Mouse (Mus musculus) gastrocnemius, postnatal 36 days (tissue): ENCODE measurements around the gene Lzts3. TPM values are rescaled to one million over a fixed set of nuclear protein-coding genes. Genes with fewer than 3 reads are reported as not detected.

Experiments used
- DNase-seq, 2 experiments: peaks; one replicate each; pipeline ENCODE4 v3.0.0; 2022
- intact Hi-C: fragments of 180-260 bp; cut with DNase I; formaldehyde crosslinking; loops from one replicate; pipeline ENCODE4 v1.15.1; 2025
- total RNA-seq, 2 experiments: library from RNA; stranded (reverse); gene quantifications; 2 replicates each; pipeline ENCODE4 v1.2.3; 2021

Gene Lzts3
- total RNA-seq, 2 experiments from 2014 or later, result 1.9 to 2.4 TPM

DNA sequence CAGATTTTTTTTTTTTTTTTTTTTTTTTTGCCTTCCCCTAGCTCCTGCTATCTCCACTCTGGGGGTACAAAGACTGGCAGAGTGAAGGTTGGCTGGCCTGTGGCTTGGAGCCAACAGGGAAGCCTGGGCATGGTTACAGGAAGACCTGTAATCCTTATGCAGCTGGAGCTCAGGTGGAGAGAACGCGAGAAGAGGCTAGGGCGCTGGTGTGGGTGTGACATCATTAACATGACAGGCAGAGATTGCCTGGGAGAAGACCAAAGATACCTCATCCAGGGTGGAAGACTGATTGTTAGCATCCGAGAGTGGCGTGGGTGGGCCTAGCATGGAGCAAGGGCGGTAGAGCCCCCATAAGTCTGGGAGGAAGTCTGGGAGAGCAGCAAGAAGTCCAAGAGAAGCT lies 3.3 kb downstream of the Lzts3 start:
- intact Hi-C loops, result no loop called here
- no peak for DNase-seq

DNA sequence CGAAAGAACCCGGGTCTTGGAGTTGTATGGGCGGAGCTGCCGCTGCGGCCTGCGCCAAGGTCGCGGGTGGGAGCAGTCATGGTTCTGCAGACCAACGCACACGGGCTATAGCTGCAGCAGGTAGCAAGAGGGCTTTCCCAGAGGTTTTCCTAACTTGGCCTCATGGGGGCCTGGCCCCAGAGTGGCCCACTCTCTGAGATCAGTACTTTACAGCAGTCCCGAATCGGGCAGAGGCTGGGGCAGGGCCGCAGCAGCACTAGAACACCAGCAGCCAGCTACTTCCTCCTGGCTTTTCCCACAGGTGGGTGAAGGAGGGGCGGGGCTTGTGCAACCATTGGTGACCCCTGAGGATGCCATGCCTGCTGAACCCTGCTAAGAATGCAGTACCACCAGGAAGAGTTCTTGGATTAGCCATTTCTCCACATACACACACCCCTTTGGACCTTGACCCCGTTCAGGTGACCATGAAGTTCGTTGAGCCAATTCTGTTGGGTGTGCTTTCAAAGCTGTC lies 4.4 kb downstream of the Lzts3 start:
- intact Hi-C loops, result no loop called here

DNA sequence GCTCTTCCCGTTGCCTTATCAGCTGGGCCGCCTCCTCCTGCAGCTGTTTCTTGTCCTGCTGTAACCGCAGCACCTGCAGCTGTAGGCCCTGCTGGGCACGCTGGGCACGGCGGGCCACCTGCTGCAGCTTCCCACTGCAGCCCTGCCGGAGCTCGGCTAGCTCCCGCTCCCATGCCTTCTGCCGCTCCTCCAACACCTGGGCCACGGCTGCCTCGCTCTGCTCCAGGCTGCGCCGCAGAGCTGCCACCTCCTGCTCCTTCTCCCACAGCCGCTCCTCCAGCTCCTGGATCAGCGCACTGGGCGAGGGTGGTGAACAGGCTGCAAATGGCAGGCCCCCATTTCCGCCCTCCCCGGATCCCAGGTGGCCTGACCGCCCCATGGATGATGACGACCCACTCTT lies 6.8 kb downstream of the Lzts3 start:
- DNase-seq, result no peak
- intact Hi-C loops, result no loop called here

More for the DNA sequence above, 4.4 kb downstream of the Lzts3 start:
- no peak for DNase-seq

DNA sequence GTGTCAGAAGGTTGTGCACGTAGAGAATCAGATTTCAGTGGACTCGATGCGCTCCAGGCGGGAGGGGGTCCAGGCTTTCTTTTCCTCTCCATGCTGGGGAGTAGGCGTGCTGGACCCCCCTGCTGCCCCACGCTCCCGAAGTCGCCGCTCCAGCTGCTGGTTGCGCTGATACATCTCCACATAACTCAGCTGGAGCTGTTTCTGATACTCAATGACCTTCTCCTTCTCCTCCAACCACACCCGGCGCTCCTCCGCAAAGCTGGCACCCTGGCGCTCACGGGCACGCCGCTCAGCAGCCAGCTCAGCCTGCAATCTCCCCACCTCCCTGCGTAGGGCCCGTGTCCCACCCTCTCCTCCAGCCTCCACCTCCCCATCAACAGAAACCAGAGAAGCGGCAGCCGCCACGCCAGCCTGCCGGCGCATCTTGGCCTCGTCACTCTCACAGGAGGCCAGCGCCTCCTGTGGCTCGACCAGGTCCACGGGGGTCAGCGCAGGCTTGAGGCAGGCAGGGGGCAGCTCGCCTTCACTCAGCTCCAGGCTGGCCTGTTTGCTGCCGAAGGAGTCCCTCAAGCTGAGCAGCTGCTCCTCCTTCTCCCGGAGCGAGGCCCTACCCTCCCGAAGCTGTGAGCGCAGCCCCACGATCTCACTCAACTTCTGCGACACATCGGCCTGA lies 7.7 kb downstream of the Lzts3 start:
- no peak for DNase-seq
- intact Hi-C loops, result no loop called here

DNA sequence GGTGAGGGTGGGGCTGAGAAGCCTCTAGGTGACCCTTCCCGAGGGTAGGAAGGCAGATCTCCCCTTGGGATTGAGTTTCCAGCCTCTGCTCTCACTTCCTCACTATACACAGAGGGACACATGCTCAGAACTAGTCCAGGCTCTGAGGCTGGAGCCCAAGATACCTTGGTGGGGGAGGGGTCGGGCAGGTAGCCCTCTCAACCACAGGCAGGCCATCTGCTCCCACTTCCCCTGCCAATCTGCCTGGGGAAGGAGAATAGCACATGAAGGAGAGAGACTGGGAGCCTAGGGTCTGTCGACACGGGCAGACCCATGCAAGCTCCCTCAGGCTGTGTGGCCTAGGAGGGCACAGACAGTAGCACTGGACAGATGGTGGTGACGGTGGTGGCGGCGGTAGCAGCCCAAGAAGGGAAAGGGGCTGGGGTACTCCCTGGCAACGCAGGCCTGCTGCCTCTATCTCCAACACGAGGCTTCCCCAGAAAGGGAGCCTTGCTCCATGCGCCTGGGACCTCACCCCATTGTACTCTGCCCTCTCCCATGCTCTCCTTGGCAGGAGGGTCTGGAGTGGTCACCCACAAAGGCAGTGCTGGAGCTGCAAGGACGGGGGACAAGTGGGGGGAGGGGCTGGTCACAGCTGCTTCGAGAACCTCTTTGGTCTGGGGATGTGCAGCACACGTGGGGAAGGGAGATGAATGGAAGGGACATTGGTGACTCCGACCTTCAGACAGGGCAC lies 8.4 kb downstream of the Lzts3 start:
- DNase-seq, result no peak
- intact Hi-C loops, result no loop called here

DNA sequence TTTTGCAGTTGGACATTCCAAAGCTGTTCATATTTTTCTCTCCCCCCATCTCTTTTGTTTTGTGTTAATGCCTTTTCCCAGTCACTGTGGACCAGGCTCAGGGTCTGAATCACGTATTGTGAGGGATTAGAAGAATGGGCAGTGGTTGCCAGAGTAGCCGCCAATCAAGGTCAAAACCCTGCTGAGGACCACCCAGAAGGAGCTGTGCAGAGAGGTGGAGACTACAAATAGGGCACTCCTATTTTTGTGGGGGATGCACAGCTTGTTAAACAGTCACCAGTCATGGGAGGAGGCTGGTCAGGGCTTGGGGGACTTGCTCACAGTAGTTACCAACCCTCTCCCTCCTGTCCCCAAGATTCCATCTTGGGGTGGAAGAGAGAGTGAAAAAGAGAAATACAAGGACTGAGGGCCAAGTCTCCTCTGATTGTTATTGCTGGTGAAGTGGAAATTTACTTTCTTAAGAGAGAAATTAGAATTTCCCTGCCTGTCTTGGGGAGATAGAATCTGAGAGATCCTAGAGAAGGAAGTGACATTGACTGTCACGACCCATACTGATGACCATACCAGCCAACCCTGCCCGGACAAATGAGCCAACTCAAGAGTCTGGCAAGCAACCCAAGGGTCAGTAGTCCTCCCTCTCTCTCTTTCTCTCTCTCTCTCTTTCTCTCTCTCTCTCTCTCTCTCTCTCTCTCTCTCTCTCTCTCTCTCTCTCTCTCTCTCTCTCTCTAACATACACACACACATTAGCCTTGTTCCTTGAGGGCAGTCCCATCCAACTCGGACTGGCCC lies 9.5 kb downstream of the Lzts3 start:
- DNase-seq, result no peak
- intact Hi-C loops, result no loop called here

DNA sequence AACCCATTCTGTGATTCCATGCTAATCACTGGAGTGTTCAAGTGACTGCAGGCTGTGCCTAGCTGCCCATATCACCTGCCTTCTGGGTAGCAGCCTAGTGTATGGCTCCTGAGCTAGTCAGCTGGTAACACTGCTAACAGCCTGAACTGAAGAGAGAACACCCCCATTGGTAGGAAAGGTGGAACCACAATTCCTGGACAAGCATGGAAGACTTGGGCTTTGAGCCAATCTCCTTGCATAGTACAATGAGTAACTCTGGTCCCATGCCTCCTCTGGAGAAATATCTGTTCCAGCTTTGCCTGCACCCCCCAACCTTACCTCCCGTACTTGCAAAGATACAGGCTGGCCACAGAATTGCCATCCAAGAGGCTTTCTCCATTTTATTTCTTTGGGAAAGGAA lies 10.2 kb downstream of the Lzts3 start:
- no peak for DNase-seq
- intact Hi-C loops, result no loop called here

DNA sequence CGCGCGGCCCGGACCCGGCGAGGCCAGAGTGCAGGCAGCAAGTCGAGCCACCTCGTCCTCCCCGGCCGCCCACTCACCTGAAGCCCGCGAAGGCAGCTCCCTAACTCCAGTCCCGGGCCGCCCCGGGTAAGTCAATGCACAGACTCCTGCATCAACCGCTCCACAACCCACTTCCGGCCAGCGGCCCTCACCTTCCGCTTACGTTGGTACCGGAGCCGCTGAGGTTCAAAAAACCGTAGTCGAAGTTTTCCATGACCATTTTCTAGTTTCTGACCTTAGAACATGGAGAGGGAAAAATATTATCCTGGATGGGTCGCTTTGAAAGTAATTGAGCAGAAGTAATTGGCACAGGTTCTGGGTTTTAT lies 12.8 kb downstream of the Lzts3 start, which contains the start of the genes Fastkd5 and Ubox5:
TSS of gene Fastkd5 (minus strand) at position 189 of the 365 bp plus-strand sequence.
TSS of gene Ubox5 (minus strand) at position 200 of the 365 bp plus-strand sequence.
- intact Hi-C loops, result no loop called here
- DNase-seq, result peak; percentile 90 to 91

DNA sequence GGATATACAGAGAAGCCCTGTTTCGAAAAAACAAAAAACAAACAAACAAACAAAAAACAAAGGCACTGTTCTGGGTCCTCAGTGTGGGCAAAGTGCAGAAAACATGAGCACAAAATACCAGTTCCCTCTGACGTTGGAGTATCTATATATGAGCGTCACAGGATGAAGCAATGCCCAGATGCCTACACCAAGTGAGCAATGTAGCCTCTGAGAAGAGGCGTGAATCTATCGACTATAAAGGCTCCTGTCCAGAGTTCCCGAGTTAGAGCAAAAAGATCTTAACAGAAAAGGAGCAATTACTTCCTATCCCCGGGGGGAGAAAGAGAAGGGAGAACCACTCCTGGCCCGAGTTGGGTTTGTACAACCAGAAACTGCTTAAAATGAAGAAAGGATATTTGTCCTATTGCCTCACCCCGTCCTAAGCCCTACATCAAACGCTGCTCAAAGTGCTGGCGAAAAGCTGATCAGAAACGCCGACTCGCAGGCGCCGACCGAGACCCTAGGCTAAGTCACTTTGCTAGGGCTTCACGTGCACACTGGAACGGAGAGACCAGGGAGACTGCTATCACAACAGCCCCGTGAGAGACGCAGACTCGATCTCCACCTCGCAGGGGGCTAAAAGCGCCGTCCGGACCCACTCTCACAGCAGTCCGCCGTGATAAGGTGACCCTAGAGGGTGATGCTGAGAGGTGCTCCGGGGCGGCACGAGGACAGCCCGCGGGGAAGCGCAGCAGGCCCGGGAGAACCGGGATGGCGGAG lies 13.3 kb downstream of the Lzts3 start:
- no peak for DNase-seq
- intact Hi-C loops, result no loop called here

DNA sequence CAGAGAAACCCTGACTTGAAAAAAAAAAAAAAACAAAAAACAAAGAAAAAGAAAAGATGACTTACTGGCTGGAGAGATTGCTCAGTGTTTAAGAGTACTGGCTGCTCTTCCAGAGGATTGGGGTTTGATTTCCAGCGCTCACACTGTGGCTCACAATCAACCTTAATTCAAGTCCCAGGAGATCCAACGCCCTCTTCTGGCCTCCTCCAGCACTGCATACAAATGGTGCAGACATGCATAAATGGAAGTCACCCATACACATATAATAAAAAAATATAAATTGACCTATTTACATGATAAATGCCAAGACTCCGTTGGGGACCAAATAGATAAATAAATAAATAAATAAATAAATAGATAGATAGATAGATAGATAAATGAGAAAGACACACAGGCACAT lies 14.2 kb downstream of the Lzts3 start:
- no peak for DNase-seq
- intact Hi-C loops, result no loop called here

DNA sequence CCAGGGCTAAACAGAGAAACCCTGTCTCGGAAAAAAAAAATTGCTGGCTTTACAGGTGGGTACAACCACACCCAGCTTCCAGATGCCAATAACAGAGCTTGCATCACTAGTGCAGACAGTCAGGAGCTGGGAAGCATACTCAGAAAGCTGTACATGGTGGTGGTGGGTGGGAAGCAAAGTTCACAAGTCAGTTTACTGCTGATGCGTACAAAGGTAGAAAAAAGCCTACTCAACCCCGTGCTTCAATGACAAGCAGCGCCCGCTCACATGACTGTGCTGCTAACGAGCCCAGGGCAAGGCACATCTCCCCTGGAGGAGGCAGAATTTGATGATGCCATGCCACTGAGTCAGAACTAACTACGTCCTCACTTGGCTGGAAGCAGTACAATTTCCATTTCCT lies 23.6 kb downstream of the Lzts3 start:
- intact Hi-C loops, result no loop called here
- DNase-seq, result no peak

DNA sequence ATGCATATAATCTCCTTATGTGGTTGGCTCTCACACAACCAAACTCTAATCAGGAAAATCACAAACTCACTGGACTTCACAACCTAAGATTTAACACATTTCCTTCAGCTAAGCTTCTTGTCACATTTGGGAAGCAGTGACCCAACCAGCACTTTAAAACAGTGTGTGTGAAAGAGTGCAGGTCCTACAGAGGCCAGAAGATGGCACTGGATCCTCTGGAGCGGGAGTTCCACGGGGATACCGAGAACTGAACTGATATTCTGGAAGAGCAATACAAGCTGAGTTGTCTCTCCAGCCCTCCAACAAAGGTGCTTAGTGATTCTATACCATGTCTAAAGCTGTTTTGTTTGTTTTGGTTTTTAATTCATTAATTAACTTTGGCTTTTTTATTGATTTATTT lies 29.5 kb downstream of the Lzts3 start:
- no peak for DNase-seq
- intact Hi-C loops, result loop anchor here (5.0 kb wide), 1 partner anchor 154 kb away; no protein-coding TSS in a partner anchor

DNA sequence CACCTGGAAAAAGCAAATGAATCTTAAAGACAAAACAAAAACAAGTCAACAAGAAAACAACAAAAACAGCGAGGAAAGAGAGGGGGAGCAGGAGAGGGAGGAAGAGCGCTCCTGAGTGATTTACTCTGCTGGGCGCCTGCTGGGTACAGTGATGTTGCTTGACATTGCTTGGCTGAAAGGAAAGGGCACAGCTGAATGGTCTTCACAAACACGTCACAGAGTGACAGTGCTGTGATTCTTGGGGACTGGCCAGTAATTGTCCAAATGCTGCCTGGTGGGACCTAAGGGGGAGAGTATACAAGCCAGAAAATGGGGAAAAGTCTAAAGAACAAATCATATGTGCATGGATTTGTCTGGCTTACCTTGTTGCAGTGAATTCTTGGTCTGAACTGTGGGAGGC lies 40.4 kb downstream of the Lzts3 start:
- intact Hi-C loops, result no loop called here
- DNase-seq, result no peak

DNA sequence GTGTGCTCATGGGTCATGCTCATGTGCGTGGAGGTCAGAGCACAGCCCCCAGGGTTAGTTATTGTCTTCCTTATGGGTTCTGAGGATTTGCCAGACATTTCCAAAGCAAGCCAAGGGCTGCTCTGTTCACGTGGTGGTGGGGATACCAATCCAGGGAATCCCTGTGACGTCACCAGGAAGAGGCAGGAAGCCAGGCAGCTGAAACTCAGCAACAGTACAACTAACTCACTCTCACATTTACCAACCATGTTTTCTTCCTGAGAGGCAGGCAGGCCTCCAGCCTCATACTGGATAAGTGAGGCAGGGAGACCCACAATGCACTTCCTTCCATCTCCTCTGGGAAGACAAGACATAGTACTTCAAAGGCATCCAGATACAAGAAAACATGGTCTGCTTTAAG lies 44.2 kb downstream of the Lzts3 start:
- DNase-seq, result no peak
- intact Hi-C loops, result loop anchor here (5.0 kb wide), 1 partner anchor 36 kb away; the partner anchor contains the start of gene Mrps26

DNA sequence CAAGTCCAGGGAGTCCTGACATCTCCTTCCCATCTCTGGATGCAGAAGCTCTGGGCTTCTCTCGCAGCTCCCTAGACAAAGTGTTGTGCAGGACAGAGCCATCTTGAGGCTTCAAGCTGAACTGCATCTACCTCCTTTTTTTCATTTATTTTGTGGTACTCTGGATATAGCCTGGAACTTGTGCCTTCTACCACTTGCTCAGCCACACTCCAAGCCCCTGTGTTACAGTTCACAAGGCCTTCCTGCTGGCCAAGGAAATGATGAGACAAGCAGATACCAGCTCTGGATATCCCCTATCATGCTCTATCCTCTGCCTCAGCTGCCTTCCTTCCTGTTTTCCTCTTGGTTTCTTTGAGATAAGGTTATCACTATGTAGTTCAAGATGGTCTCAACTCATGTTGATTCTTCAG lies 45.0 kb downstream of the Lzts3 start:
- no peak for DNase-seq
- intact Hi-C loops, result loop anchor here (5.0 kb wide), 1 partner anchor 35 kb away; the partner anchor contains the start of gene Mrps26

DNA sequence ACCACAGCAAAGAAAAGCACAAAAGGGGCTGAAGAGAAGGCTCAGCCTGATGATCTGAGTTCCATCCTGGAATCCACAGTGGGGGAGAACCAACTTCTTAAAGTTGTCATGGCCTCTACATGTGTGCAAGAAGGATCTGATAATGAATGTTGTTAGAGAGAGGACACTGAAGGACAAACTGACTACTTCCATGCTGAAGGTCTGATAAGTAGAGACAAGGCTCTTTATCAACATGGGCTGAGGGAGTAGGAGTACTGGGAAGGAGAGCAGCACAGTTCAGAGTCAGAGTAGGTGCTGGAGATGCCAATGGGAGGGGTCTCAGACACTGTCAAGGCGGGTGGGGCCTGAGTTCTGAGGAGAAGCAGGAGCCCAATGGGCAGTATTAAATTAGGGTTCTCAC lies 47.0 kb downstream of the Lzts3 start:
- intact Hi-C loops, result loop anchor here (5.0 kb wide), 1 partner anchor 33 kb away; the partner anchor contains the start of gene Mrps26
- no peak for DNase-seq

DNA sequence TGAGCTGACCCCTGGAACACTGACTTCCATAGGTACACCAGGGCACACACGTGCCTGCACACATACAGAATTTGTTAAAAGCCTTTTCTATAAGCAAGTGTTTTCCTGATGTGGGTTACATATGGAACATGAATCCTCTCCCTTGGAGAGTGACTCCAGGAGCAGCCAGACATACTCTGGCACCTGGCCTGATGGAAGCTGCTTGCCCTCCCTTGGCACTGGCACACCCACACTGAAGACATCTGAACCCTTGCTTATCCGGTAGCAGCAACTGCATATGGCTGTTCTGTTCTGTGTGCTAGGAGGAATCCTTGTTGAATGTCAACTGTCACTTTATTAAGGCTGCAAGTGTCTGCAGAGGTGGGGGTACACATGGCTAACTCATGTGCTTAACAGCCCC lies 51.6 kb downstream of the Lzts3 start:
- intact Hi-C loops, result no loop called here
- DNase-seq, result no peak

DNA sequence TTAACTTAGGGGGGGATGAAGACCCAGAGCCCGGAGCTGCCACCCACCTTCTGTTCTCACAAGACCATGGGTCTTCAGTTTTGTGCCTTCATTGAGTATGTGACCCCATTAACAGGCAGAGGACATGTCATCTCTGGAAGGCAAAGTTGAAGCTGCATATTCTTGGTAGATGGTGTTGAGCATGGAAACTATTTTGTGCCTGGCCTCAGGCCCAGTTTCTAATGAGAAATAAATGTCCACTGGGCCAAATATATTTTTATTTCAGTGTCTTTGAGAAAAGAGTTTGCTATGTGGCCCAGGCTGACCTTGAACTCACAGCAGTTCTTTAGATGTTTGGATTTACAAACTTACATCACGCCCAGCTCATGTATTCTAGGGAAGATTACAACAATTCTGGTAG lies 52.8 kb downstream of the Lzts3 start:
- no peak for DNase-seq
- intact Hi-C loops, result no loop called here

DNA sequence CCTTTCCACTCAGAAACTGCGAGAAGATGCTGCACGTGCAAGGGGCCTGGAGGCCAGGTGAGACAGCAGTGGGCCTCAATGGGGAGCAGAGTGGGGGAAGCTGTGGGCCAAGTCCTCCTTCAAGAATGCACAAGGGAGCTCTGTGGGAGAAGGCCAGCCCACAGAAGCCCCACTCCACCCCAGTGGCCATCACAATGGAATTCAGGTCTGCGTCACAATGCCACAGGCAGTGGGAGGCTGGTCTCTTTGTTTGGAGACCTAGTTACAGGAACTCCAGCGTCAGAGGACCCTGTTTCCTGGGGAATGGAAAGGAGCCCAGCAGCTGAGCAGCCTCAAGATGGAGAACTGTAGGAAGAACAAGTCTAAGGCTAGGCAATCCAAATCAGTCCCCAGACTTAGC lies 53.4 kb downstream of the Lzts3 start:
- no peak for DNase-seq
- intact Hi-C loops, result no loop called here

DNA sequence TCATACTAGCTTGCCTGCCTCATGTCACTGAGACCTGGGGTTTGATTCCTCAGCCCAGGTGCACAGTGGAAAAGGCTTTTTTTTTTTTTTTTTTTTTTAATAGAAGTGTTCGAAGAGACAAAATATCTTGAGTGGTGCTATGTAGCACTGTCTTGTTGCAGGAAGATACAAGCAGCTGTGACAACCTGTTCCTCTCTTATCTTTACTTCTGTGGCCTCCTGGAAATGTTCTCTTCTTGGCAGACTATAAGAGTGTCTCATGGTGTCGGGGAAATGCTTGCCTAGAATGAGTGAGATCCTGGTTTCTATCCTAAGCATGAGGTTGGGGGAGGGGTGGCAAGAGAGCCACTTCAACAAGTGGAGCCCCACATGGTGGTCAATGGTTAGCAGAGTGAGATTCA lies 54.2 kb downstream of the Lzts3 start:
- intact Hi-C loops, result no loop called here
- no peak for DNase-seq
